Mouse (Mus musculus) layer of hippocampus, postnatal 10 days (tissue): ENCODE measurements around the gene Map3k12. TPM values are rescaled to one million over a fixed set of nuclear protein-coding genes. Genes with fewer than 3 reads are reported as not detected.

Source experiments
- DNase-seq, 2 experiments: peaks; one replicate each; pipeline ENCODE4 v3.0.0; 2021; ENCODE audit warnings: low spot score in 2 of 2
- total RNA-seq, 2 experiments: library from RNA; stranded (reverse); gene quantifications; 2 replicates each; pipeline ENCODE4 v1.2.3; 2021

Map3k12 gene
- total RNA-seq, 2 experiments from 2014 or later, result 83.2 to 88.9 TPM

- no peak for DNase-seq
Measured at GRCm38 (mm10) chr15:102503924-102504782, 12.7 kb downstream of the Map3k12 start.

GRCm38 (mm10) chr15:102503447-102503846, 13.4 kb downstream of the Map3k12 start, which contains the start of gene Gm10337:
TSS of gene Gm10337 (plus strand) at chr15:102503722.
- no peak for DNase-seq

- DNase-seq, result no peak
Measured at GRCm38 (mm10) chr15:102502254-102502840, 14.5 kb downstream of the Map3k12 start.

- DNase-seq, result no peak
Measured at GRCm38 (mm10) chr15:102501084-102501814, 15.6 kb downstream of the Map3k12 start.

GRCm38 (mm10) chr15:102500479-102500878, 16.4 kb downstream of the Map3k12 start:
- no peak for DNase-seq

GRCm38 (mm10) chr15:102499851-102500250, 17.0 kb downstream of the Map3k12 start:
- no peak for DNase-seq

GRCm38 (mm10) chr15:102499370-102499769, 17.5 kb downstream of the Map3k12 start:
- no peak for DNase-seq

GRCm38 (mm10) chr15:102498322-102498721, 18.5 kb downstream of the Map3k12 start:
- no peak for DNase-seq

- DNase-seq, result no peak
Measured at GRCm38 (mm10) chr15:102487664-102488063, 29.2 kb downstream of the Map3k12 start.

- no peak for DNase-seq
Measured at GRCm38 (mm10) chr15:102485853-102486252, 31.0 kb downstream of the Map3k12 start.

- no peak for DNase-seq
Measured at GRCm38 (mm10) chr15:102483136-102483535, 33.7 kb downstream of the Map3k12 start.

- DNase-seq, result no peak
Measured at GRCm38 (mm10) chr15:102474520-102474919, 42.3 kb downstream of the Map3k12 start.

GRCm38 (mm10) chr15:102473246-102473645, 43.6 kb downstream of the Map3k12 start:
- DNase-seq, result no peak

GRCm38 (mm10) chr15:102471727-102472126, 45.1 kb downstream of the Map3k12 start:
- DNase-seq, result no peak

- no peak for DNase-seq
Measured at GRCm38 (mm10) chr15:102471295-102471645, 45.6 kb downstream of the Map3k12 start.

GRCm38 (mm10) chr15:102470605-102471294, 46.1 kb downstream of the Map3k12 start:
- DNase-seq, result peak; percentile 81 to 86

- DNase-seq, result peak; percentile 93 to 96
Measured at GRCm38 (mm10) chr15:102470183-102470604, 46.7 kb downstream of the Map3k12 start, which contains the start of gene Pcbp2. TSS of gene Pcbp2 (plus strand) at chr15:102470539.

GRCm38 (mm10) chr15:102468675-102469370, 48.0 kb downstream of the Map3k12 start:
- no peak for DNase-seq

- DNase-seq, result no peak
Measured at GRCm38 (mm10) chr15:102463666-102464065, 53.2 kb downstream of the Map3k12 start.

- no peak for DNase-seq
Measured at GRCm38 (mm10) chr15:102461430-102462075, 55.3 kb downstream of the Map3k12 start.
